Mouse (Mus musculus) stomach, postnatal 0 days (tissue): ENCODE measurements around the gene Ackr4. TPM values are rescaled to one million over a fixed set of nuclear protein-coding genes. Genes with fewer than 3 reads are reported as not detected.

Source experiments
- ATAC-seq: fragments of 200-750 bp; cut with Nextera tagmentation; 2 replicates; pipeline ENCODE4 v1.8.0; 2017; ENCODE audit not compliant: low FRiP score, low TSS enrichment
- DNase-seq: peaks from one replicate; pipeline ENCODE4 v3.0.0-alpha.2; 2016; ENCODE audit warnings: low spot score
- H3K27ac ChIP-seq: fragments of 300-500 bp; sonication (generic); replicated peaks from 2 replicates; pipeline ENCODE4 v1.5.1; 2014; ENCODE audit warnings: mild to moderate bottlenecking, control low read depth
- H3K27me3 ChIP-seq: fragments of 300-500 bp; sonication (generic); 2 replicates; pipeline ENCODE4 v1.6.1; 2014; ENCODE audit warnings: low read length; ENCODE audit not compliant: control insufficient read depth, insufficient read depth
- H3K36me3 ChIP-seq: fragments of 300-500 bp; sonication (generic); 2 replicates; pipeline ENCODE4 v1.6.1; 2014; ENCODE audit warnings: low read length, mixed read lengths; ENCODE audit not compliant: control insufficient read depth, insufficient read depth
- H3K4me1 ChIP-seq: fragments of 300-500 bp; sonication (generic); replicated peaks from 2 replicates; pipeline ENCODE4 v1.6.1; 2014; ENCODE audit warnings: antibody characterized with exemption; ENCODE audit not compliant: control insufficient read depth, insufficient read depth
- H3K4me2 ChIP-seq: fragments of 300-500 bp; sonication (generic); replicated peaks from 2 replicates; pipeline ENCODE4 v1.6.1; 2014; ENCODE audit warnings: low read depth, mild to moderate bottlenecking, control low read depth, moderate library complexity
- H3K4me3 ChIP-seq: fragments of 300-500 bp; sonication (generic); 2 replicates; pipeline ENCODE4 v1.5.1; 2014; ENCODE audit warnings: low read depth, low read length, control low read depth
- H3K9ac ChIP-seq: fragments of 300-500 bp; sonication (generic); 2 replicates; pipeline ENCODE4 v1.6.1; 2014; ENCODE audit warnings: mild to moderate bottlenecking, low read length, control low read depth, mixed read lengths
- H3K9me3 ChIP-seq: fragments of 300-500 bp; sonication (generic); 2 replicates; pipeline ENCODE4 v1.6.1; 2016; ENCODE audit warnings: low read length; ENCODE audit not compliant: control insufficient read depth
- CTCF ChIP-seq: IDR thresholded peaks from 2 replicates; pipeline ENCODE4 v1.5.1; 2016; ENCODE audit warnings: antibody characterized with exemption, low read depth, mild to moderate bottlenecking, moderate library complexity
- EP300 ChIP-seq: optimal IDR thresholded peaks from 2 replicates; pipeline ENCODE3; 2016; ENCODE audit warnings: antibody characterized with exemption
- WGBS: fragments of 180-500 bp; shearing (Covaris S2); extraction: QIAGEN DNeasy Blood & Tissue Kit; methylation state at CpG from one replicate; pipeline ENCODE4 v1.1.7; 2014; 5-methylcytosine and 5-hydroxymethylcytosine counted together
- polyA plus RNA-seq: library from polyadenylated mRNA; unstranded; fragments of >200 nt; fragmentation: Nextera tagmentation; extraction: Ambion mirVana; gene quantifications from 2 replicates; pipeline ENCODE4 v1.2.1, GENCODE M21; 2015

The Ackr4 gene
- 3.1 and 3.6 TPM in 2 replicates for polyA plus RNA-seq

DNA sequence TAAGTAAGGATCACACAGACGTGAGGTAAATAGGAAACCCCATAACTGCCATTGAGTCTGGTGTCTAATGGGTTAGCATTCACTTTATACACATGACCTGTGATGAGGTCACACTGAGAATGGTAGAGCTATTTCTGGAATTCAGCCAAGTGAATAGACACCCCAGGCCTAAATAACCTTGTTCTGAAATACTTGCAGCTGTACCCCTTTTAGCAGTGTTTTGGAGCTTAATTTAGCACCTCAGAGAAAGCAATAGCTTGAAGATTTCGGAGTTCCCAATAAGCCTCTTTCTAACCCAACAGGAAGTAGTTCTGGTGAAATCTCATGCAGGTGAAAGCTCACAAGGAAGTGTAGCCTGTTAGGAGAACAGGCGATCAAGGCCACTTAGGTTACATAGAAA, at the start of gene Ackr4:
Ackr4 (minus strand) TSS at position 101 of the 400 bp plus-strand sequence.
- H3K9ac ChIP-seq = no peak within 1 kb of the TSS
- H3K36me3 ChIP-seq = no peaks in the 10 kb centered on the region
- H3K4me2 ChIP-seq = no peak within 1 kb of the TSS
- H3K27ac ChIP-seq = no peak within 1 kb of the TSS
- no peaks in the 10 kb centered on the region for H3K9me3 ChIP-seq
- H3K4me3 ChIP-seq = no peak within 1 kb of the TSS
- DNase-seq (no peak), ATAC-seq (no peak)
- WGBS = 74% methylated on average over 3 of the region's 3 CpGs
- 0 out of 2 replicates have a peak, but pooled peaks cover 2% of the 10 kb centered on the region for H3K4me1 ChIP-seq
- TF ChIP-seq CTCF (no peak), EP300 (no peak)
- H3K27me3 ChIP-seq = no peaks in the 10 kb centered on the region

DNA sequence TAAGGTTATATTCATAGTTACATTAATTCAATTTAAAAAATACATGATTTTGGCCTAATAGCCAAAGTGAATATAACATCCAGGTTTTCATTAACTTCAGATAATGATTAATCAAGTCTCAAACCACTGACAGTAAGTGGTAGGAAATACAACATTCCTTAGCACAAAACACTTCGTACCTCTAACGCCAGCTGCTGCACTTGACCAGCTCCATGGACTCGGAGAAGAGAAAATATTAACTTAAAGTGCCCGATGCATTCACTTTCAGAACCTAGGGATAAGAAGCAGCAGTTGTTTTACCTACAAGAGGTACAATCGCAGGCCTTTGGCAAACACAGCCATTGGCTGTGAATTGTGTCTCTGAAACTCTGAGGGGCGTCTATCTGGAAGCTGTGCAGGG, 45.6 kb upstream of the Ackr4 start:
- WGBS = 92% methylated on average over 6 of the region's 6 CpGs
- no peak overlapping the region for H3K4me3 ChIP-seq
- no peaks in the 10 kb centered on the region for H3K27me3 ChIP-seq
- peaks cover 29% of the 10 kb centered on the region for H3K36me3 ChIP-seq
- H3K4me2 ChIP-seq = no peak overlapping the region
- ATAC-seq (no peak), DNase-seq (no peak)
- no peak overlapping the region for H3K27ac ChIP-seq
- H3K9ac ChIP-seq = no peak overlapping the region
- no peaks in the 10 kb centered on the region for H3K4me1 ChIP-seq
- no peaks in the 10 kb centered on the region for H3K9me3 ChIP-seq
- TF ChIP-seq EP300 (no peak), CTCF (no peak)

DNA sequence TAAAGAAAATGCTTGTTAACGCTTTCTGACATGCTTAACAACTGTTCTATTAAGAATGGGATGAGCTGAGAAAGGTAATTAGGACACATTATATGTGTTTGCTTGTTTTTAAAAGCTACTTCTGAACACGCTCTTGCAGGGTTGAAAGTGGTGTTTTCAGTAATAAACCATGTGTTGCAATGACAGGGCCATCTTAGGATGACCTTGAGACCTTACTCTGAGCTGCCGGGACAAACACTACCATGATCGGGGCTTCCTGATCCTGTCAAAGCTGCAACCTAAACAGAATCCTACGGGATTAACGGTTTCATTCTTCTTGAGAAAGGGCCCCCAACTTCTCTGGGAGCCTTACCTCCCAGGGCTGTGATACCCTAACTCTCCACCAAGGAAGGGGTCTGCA, 44.9 kb upstream of the Ackr4 start:
- Histone ChIP-seq H3K4me3 (no peak overlapping the region), H3K27me3 (no peaks in the 10 kb centered on the region), H3K9me3 (no peaks in the 10 kb centered on the region), H3K4me2 (no peak overlapping the region), H3K36me3 (peaks cover 30% of the 10 kb centered on the region), H3K9ac (no peak overlapping the region), H3K4me1 (no peaks in the 10 kb centered on the region), H3K27ac (no peak overlapping the region)
- TF ChIP-seq CTCF (no peak), EP300 (no peak)
- DNase-seq (no peak), ATAC-seq (no peak)
- 90% methylated on average over 6 of the region's 6 CpGs for WGBS

DNA sequence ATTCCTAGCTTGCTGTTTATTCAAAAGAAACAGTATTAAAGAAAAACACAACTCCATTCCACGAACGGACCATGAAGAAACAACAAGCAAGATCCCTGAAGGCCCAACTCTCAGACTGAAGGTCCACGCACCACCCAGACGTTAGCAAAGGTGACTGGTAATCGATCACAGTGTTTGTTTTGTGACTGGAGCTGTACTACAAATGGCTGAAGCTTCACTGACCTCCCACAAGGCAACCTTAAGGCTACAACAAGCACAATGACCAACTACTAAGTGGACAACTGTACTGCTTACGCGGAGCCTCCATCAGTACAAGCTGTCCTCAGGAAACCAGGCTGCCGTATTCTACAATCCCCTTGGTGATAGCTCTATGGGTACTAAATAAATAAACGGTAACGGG, 43.3 kb upstream of the Ackr4 start:
- Histone ChIP-seq H3K27ac (no peak overlapping the region), H3K9ac (no peak overlapping the region), H3K4me2 (no peak overlapping the region), H3K36me3 (peaks cover 30% of the 10 kb centered on the region), H3K4me1 (no peaks in the 10 kb centered on the region), H3K9me3 (no peaks in the 10 kb centered on the region), H3K27me3 (no peaks in the 10 kb centered on the region), H3K4me3 (no peak overlapping the region)
- TF ChIP-seq CTCF = no peak
- no peak for TF ChIP-seq EP300
- 87% methylated on average over 10 of the region's 10 CpGs for WGBS
- DNase-seq (no peak), ATAC-seq (no peak)

DNA sequence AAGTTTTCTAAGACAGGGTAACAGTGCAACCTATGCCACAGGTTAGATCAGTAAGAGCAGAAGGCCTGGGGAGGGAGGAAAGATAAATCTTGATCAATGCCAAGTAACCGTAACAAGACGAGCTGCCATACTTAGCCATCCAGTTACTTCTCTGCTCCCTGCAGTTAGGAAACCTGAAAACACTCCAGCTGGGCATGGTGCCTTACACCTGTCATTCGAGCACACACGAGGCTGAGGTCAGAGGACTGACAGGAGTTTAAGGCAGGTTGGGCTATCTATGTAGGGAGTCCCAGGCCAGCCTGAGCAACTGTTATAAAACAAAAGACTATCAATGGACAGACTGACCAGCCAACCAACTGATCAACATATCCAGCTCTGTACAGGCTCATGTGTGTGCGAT, 39.2 kb upstream of the Ackr4 start:
- no peaks in the 10 kb centered on the region for H3K27me3 ChIP-seq
- no peaks in the 10 kb centered on the region for H3K4me1 ChIP-seq
- H3K4me3 ChIP-seq = no peak overlapping the region
- peaks cover 39% of the 10 kb centered on the region for H3K36me3 ChIP-seq
- no peak for ATAC-seq
- 90% methylated on average over 5 of the region's 5 CpGs for WGBS
- H3K4me2 ChIP-seq = no peak overlapping the region
- no peaks in the 10 kb centered on the region for H3K9me3 ChIP-seq
- no peak for DNase-seq
- no peak overlapping the region for H3K27ac ChIP-seq
- no peak overlapping the region for H3K9ac ChIP-seq
- TF ChIP-seq CTCF (no peak), EP300 (no peak)

DNA sequence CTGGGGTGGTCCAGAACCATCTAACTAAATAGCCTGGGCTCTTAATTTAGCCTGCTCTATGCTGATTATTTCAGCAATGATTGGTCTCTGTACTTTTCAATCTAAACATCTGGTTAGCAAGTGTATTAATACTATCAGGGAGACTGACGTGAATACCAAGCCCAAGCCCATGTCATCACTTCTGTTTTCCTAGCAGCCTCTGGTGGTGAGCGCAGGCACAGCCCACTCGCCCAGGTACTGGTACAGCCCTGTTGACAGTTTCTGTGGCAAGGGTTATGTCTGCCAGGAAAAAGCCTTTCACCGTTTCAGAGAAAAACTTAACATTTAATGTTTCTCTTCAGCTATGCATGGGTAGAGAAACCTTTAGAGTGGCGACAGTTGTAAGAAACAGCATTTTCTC, 37.5 kb upstream of the Ackr4 start:
- H3K27ac ChIP-seq = no peak overlapping the region
- no peak overlapping the region for H3K4me2 ChIP-seq
- peaks cover 45% of the 10 kb centered on the region for H3K36me3 ChIP-seq
- no peaks in the 10 kb centered on the region for H3K27me3 ChIP-seq
- 83% methylated on average over 5 of the region's 5 CpGs for WGBS
- H3K9me3 ChIP-seq = no peaks in the 10 kb centered on the region
- H3K4me3 ChIP-seq = no peak overlapping the region
- ATAC-seq (no peak), DNase-seq (no peak)
- TF ChIP-seq CTCF = peak; percentile 50
- TF ChIP-seq EP300 = no peak
- no peak overlapping the region for H3K9ac ChIP-seq
- H3K4me1 ChIP-seq = no peaks in the 10 kb centered on the region
